Mouse (Mus musculus): ENCODE results near the gene Sdcbp2. TPM values are rescaled to one million over a fixed set of nuclear protein-coding genes. Genes with fewer than 3 reads are reported as not detected.

Sdcbp2 gene
- polyA plus RNA-seq, 1 experiment = 0.41 TPM

DNA sequence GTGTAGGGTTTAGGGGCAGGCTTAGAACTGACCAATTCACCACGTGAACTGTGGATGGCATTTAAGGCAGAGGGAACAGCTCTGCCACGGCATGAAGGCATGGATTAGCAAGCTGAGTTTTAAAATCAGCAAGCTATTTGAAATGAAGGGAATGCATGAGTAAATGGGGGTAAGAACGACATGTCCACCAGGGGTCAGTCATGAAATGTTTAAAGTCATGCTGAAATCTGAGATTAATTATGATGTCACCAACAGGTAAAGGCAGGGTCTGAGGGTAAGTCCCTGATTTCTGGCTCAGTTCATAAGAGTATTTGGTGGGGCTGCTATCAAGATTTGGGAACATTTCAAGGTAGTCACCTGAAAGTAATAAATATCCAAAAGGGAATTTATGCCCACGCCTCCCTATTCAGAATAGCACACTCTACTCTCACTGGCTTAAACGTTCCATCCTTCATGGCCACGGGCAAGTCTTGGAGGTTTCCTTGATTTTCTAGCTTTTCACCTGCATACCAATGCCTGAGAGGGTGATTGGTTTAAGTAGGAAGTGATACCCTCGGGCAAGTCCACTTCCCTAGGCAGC is 2.8 kb downstream of the Sdcbp2 start:
- Histone ChIP-seq H3K27me3 (ENCODE audit: control insufficient read depth, insufficient read depth, insufficient read length) (peaks cover 5% of the 10 kb centered on the region), H3K4me3 (no peak overlapping the region), H3K36me3 (ENCODE audit: control insufficient read depth, insufficient read depth) (no peaks in the 10 kb centered on the region), H3ac (ENCODE audit: control insufficient read depth, insufficient read length) (no peak overlapping the region), H3K4me2 (ENCODE audit: low read depth) (no peak overlapping the region), H3K79me2 (ENCODE audit: control insufficient read depth, insufficient read depth) (no peaks in the 10 kb centered on the region)
- TF ChIP-seq POLR2A (IDR thresholded peaks at IDR 0.05; ENCODE audit: insufficient read length, low read depth) (no peak), POLR2AphosphoS2 (IDR thresholded peaks at IDR 0.05; ENCODE audit: insufficient read length, low read depth) (no peak), MAX (IDR thresholded peaks at IDR 0.05; ENCODE audit: low read depth) (no peak), MYOG (IDR thresholded peaks at IDR 0.05; ENCODE audit: control insufficient read depth in 1 of 3, insufficient read depth in 1 of 3, insufficient read length in 2 of 3, low read depth in 2 of 3) (no peak), E2F4 (IDR thresholded peaks at IDR 0.05; ENCODE audit: insufficient read depth) (no peak), CEBPB (IDR thresholded peaks at IDR 0.05; ENCODE audit: insufficient read depth, poor library complexity, severe bottlenecking) (no peak), TCF3 (IDR thresholded peaks at IDR 0.05; ENCODE audit: insufficient read length, low read depth) (no peak), SRF (IDR thresholded peaks at IDR 0.05; ENCODE audit: control insufficient read depth, insufficient read length, low read depth) (no peak), USF1 (IDR thresholded peaks at IDR 0.05; ENCODE audit: low read depth) (no peak), REST (IDR thresholded peaks at IDR 0.05; ENCODE audit: insufficient read depth, insufficient read length) (no peak), MYOD1 (IDR thresholded peaks at IDR 0.05; ENCODE audit: control insufficient read depth in 1 of 3, insufficient read length in 2 of 3, low read depth in 2 of 3) (no peak), TCF12 (IDR thresholded peaks at IDR 0.05; ENCODE audit: insufficient read depth, poor library complexity, severe bottlenecking) (no peak)

DNA sequence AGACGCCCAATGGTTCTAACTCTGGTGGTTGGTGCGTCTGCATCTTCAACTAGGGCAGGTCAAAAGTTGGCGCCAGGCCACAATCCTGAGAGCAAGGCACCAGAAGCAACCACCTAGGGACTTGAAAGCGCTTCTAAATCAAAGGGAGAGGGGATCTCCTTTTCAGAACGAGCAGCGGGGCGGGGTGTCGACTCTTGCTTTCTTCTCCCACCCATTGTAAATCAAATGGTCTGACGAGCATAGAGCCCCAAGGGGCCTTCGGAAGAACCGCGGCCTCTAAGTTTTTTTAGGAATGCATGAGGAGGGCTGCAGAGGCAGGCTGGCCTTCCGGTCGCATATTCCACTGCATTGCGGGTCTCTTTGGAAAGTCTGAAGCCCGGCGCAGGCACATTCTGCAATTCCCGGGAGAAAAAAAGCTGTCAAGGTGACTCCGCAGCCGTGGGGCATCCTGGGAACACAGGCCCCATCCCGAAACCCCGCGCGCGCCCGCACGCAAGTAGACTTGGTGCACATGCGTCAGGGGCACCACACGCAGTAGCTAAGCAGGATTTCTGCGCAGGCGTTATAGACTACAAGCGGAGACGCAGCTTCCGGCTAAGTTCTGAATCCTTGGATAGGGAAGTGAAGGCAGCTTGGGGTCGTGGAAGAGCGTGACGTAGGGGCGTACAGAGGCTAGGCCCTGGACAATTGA is 3.4 kb downstream of the Sdcbp2 start:
- Histone ChIP-seq H3K79me2 (ENCODE audit: control insufficient read depth, insufficient read depth) (no peaks in the 10 kb centered on the region), H3K4me3 (no peak overlapping the region), H3K4me2 (ENCODE audit: low read depth) (no peak overlapping the region), H3K36me3 (ENCODE audit: control insufficient read depth, insufficient read depth) (no peaks in the 10 kb centered on the region), H3K27me3 (ENCODE audit: control insufficient read depth, insufficient read depth, insufficient read length) (peaks cover 5% of the 10 kb centered on the region), H3ac (ENCODE audit: control insufficient read depth, insufficient read length) (no peak overlapping the region)
- TF ChIP-seq MYOD1 (IDR thresholded peaks at IDR 0.05; ENCODE audit: control insufficient read depth in 1 of 3, insufficient read length in 2 of 3, low read depth in 2 of 3) (no peak), TCF3 (IDR thresholded peaks at IDR 0.05; ENCODE audit: insufficient read length, low read depth) (no peak), CEBPB (IDR thresholded peaks at IDR 0.05; ENCODE audit: insufficient read depth, poor library complexity, severe bottlenecking) (no peak), TCF12 (IDR thresholded peaks at IDR 0.05; ENCODE audit: insufficient read depth, poor library complexity, severe bottlenecking) (no peak), REST (IDR thresholded peaks at IDR 0.05; ENCODE audit: insufficient read depth, insufficient read length) (no peak), USF1 (IDR thresholded peaks at IDR 0.05; ENCODE audit: low read depth) (no peak), POLR2A (IDR thresholded peaks at IDR 0.05; ENCODE audit: insufficient read length, low read depth) (no peak), MAX (IDR thresholded peaks at IDR 0.05; ENCODE audit: low read depth) (no peak), MYOG (IDR thresholded peaks at IDR 0.05; ENCODE audit: control insufficient read depth in 1 of 3, insufficient read depth in 1 of 3, insufficient read length in 2 of 3, low read depth in 2 of 3) (no peak), POLR2AphosphoS2 (IDR thresholded peaks at IDR 0.05; ENCODE audit: insufficient read length, low read depth) (no peak), E2F4 (IDR thresholded peaks at IDR 0.05; ENCODE audit: insufficient read depth) (no peak), SRF (IDR thresholded peaks at IDR 0.05; ENCODE audit: control insufficient read depth, insufficient read length, low read depth) (no peak)

- Histone ChIP-seq H3ac (ENCODE audit: control insufficient read depth, insufficient read length) (no peak overlapping the region), H3K36me3 (ENCODE audit: control insufficient read depth, insufficient read depth) (no peaks in the 10 kb centered on the region), H3K79me2 (ENCODE audit: control insufficient read depth, insufficient read depth) (no peaks in the 10 kb centered on the region), H3K27me3 (ENCODE audit: control insufficient read depth, insufficient read depth, insufficient read length) (peaks cover 5% of the 10 kb centered on the region), H3K4me2 (ENCODE audit: low read depth) (no peak overlapping the region), H3K4me3 (no peak overlapping the region)
- TF ChIP-seq POLR2A (IDR thresholded peaks at IDR 0.05; ENCODE audit: insufficient read length, low read depth) (no peak), POLR2AphosphoS2 (IDR thresholded peaks at IDR 0.05; ENCODE audit: insufficient read length, low read depth) (no peak), CEBPB (IDR thresholded peaks at IDR 0.05; ENCODE audit: insufficient read depth, poor library complexity, severe bottlenecking) (no peak), SRF (IDR thresholded peaks at IDR 0.05; ENCODE audit: control insufficient read depth, insufficient read length, low read depth) (no peak)
Measured at GRCm38 (mm10) chr2:151579183-151579582, 6.8 kb downstream of the Sdcbp2 start.

DNA sequence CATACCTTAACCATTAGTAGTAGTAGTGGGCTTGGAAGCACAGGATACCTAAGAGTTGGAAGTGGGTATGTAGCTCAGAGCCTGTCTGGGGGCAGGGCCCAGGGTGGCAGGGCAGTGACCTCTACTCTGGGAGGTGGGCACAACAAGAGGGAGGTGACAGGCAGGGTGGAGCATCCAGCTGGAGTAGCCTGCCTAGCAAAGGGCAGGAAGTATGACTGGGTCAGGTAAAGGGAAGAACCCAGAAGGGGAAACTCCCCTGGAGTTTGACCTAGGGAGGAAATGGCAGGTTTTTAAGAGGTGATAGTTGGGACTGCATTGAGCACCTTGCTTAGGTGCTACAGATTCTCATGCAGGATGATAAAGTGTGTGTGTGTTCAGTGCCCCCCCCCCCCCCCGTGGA is 8.5 kb downstream of the Sdcbp2 start:
- Histone ChIP-seq H3K4me3 (no peak overlapping the region), H3K79me2 (ENCODE audit: control insufficient read depth, insufficient read depth) (no peaks in the 10 kb centered on the region), H3K36me3 (ENCODE audit: control insufficient read depth, insufficient read depth) (no peaks in the 10 kb centered on the region), H3K4me2 (ENCODE audit: low read depth) (no peak overlapping the region), H3K27me3 (ENCODE audit: control insufficient read depth, insufficient read depth, insufficient read length) (peaks cover 3% of the 10 kb centered on the region), H3ac (ENCODE audit: control insufficient read depth, insufficient read length) (no peak overlapping the region)
- TF ChIP-seq POLR2A (IDR thresholded peaks at IDR 0.05; ENCODE audit: insufficient read length, low read depth) (no peak), TCF3 (IDR thresholded peaks at IDR 0.05; ENCODE audit: insufficient read length, low read depth) (no peak), MYOG (IDR thresholded peaks at IDR 0.05; ENCODE audit: control insufficient read depth in 1 of 3, insufficient read depth in 1 of 3, insufficient read length in 2 of 3, low read depth in 2 of 3) (no peak), SRF (IDR thresholded peaks at IDR 0.05; ENCODE audit: control insufficient read depth, insufficient read length, low read depth) (no peak), E2F4 (IDR thresholded peaks at IDR 0.05; ENCODE audit: insufficient read depth) (no peak), USF1 (IDR thresholded peaks at IDR 0.05; ENCODE audit: low read depth) (no peak), TCF12 (IDR thresholded peaks at IDR 0.05; ENCODE audit: insufficient read depth, poor library complexity, severe bottlenecking) (no peak), MAX (IDR thresholded peaks at IDR 0.05; ENCODE audit: low read depth) (no peak), POLR2AphosphoS2 (IDR thresholded peaks at IDR 0.05; ENCODE audit: insufficient read length, low read depth) (no peak), REST (IDR thresholded peaks at IDR 0.05; ENCODE audit: insufficient read depth, insufficient read length) (no peak), MYOD1 (IDR thresholded peaks at IDR 0.05; ENCODE audit: control insufficient read depth in 1 of 3, insufficient read length in 2 of 3, low read depth in 2 of 3) (no peak), CEBPB (IDR thresholded peaks at IDR 0.05; ENCODE audit: insufficient read depth, poor library complexity, severe bottlenecking) (no peak)

Data from myocyte (in vitro differentiated cells).